Mouse (Mus musculus): ENCODE data around the gene Phtf1. TPM values are rescaled to one million over a fixed set of nuclear protein-coding genes. Genes with fewer than 3 reads are reported as not detected.

Gene Phtf1
- total RNA-seq (2018; cell fraction: chromatin; rRNA removed): 10 to 100 TPM; 24.4 to 98.5 (median 36.3) TPM
- 10 to 100 TPM in 13 of 26 experiments, 1 to 10 TPM in 13; 5.8 to 14.8 (median 10.2) TPM for total RNA-seq (2018; cell fraction: cytosol; rRNA removed)
- total RNA-seq (2018; cell fraction: nucleus; rRNA removed): 10 to 100 TPM in 25 of 26 experiments, 1 to 10 TPM in 1; 7.7 to 78.7 (median 22.0) TPM
- 10.5 to 13.4 TPM (median 13.3 TPM) in 3 replicates for polyA plus RNA-seq (2018)

GRCm38 (mm10) chr3:103967861-103968691, at the start of gene Phtf1:
Phtf1 (plus strand) TSS chr3:103968110.
- 1% methylated on average over 63 of the region's 70 CpGs for WGBS (ENCODE audit: missing documents)
- peaks cover 27% of the 10 kb centered on the region for H3K79me2 ChIP-seq (ENCODE audit: inconsistent target)
- 0 out of 2 replicates have a peak, but pooled peaks cover 9% of the 10 kb centered on the region for H3K36me3 ChIP-seq (ENCODE audit: inconsistent target)
- H3K27ac ChIP-seq: peak within 1 kb of the TSS; percentile 84
- H3K4me3 ChIP-seq (ENCODE audit: inconsistent target): peak within 1 kb of the TSS; percentile 78

DNA sequence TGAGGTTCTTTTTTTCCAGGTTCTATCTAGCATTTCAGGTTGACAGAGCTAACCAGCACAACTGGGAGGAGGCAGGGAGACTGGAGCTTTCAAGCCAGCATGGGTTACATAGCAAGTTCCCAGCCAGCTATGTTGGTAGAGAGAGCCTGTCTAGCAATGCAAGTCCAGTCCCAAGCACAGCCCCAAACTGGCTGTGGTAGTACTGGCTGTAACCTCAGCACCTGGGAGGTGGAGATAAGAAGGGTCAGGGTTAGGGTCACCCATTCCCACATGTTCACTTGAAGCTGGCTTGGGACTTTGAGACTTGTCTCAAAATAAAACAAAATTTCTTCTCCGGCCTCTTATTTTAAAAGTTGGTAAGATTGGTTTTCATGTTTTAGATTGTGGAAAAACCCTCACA, 47.8 kb upstream of the Phtf1 start:
- 77% methylated on average over 1 of the region's 1 CpGs for WGBS (ENCODE audit: missing documents)
- H3K79me2 ChIP-seq (ENCODE audit: inconsistent target): peaks cover 98% of the 10 kb centered on the region
- H3K27ac ChIP-seq: no peak overlapping the region
- no peak overlapping the region for H3K4me3 ChIP-seq (ENCODE audit: inconsistent target)
- H3K36me3 ChIP-seq (ENCODE audit: inconsistent target): no peaks in the 10 kb centered on the region

DNA sequence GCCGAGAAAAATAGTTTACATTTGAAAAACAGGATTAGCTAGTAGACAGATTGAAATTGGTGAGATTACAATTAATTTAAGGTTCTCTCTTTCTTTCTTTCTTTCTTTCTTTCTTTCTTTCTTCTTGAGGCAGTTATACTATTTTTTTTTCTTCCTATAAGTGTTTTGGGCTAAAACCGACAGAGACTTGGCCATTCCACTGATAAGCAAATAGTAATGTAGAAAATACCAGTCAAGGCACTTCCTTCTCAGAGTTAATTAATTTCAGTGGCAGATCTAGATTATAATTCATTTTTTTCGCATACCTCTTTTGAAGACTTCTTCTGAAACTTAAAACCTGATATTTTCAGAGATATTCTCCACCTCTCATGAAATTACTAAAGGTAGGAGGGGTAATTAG, 42.6 kb upstream of the Phtf1 start:
- WGBS (ENCODE audit: missing documents): 94% methylated on average over 3 of the region's 3 CpGs
- peaks cover 4% of the 10 kb centered on the region; the same call in 1 of the 2 replicates for H3K36me3 ChIP-seq (ENCODE audit: inconsistent target)

GRCm38 (mm10) chr3:103927511-103927910, 40.4 kb upstream of the Phtf1 start:
- WGBS (ENCODE audit: missing documents): 11% methylated on average over 6 of the region's 6 CpGs
- H3K27ac ChIP-seq: peak overlapping the region; percentile 31; the same call in 1 of the 2 replicates
- H3K79me2 ChIP-seq (ENCODE audit: inconsistent target): peaks cover 100% of the 10 kb centered on the region
- H3K4me3 ChIP-seq (ENCODE audit: inconsistent target): no peak overlapping the region
- peaks cover 4% of the 10 kb centered on the region; the same call in 1 of the 2 replicates for H3K36me3 ChIP-seq (ENCODE audit: inconsistent target)

More for the DNA sequence above, 42.6 kb upstream of the Phtf1 start:
- no peak overlapping the region for H3K4me3 ChIP-seq (ENCODE audit: inconsistent target)
- H3K27ac ChIP-seq: no peak overlapping the region
- peaks cover 100% of the 10 kb centered on the region for H3K79me2 ChIP-seq (ENCODE audit: inconsistent target)

DNA sequence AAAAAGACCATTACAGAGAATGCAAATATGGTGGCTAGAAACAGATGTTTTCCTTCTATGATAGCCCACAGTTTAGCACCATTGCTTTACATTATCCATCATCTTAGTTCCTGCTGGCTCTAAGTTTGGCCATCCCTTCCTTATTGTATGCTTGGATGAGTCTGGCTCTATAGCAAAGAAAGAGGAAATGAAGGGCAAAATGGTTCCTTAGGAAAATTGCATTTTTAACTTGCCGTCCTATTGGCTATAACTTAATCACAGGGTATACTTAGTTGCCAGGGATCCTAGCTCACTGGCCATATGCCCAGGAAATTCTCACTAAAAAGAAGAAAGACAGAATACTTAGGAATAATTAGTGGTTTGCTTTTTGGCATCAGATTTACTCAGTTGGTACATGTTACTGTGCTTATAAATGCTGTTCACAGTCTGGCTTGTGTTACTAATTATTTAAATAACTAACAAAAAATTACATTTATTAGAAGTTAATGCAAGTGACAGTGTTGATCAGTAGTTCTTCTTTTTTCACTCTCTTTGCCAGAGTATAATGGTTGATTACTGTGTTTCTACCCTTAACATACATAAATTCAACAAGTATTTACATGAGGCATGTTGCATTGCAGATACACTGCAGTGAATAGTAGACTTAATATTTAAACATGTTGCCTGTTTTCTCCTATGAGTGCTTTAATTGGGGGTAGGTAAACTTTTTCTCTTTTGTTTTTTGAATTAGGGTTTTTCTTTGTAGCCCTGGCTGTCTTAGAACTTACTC, 22.9 kb upstream of the Phtf1 start:
- Histone ChIP-seq H3K36me3 (ENCODE audit: inconsistent target) (no peaks in the 10 kb centered on the region), H3K4me3 (ENCODE audit: inconsistent target) (no peak overlapping the region), H3K79me2 (ENCODE audit: inconsistent target) (peaks cover 86% of the 10 kb centered on the region), H3K27ac (no peak overlapping the region)
- 91% methylated on average over 1 of the region's 1 CpGs for WGBS (ENCODE audit: missing documents)

DNA sequence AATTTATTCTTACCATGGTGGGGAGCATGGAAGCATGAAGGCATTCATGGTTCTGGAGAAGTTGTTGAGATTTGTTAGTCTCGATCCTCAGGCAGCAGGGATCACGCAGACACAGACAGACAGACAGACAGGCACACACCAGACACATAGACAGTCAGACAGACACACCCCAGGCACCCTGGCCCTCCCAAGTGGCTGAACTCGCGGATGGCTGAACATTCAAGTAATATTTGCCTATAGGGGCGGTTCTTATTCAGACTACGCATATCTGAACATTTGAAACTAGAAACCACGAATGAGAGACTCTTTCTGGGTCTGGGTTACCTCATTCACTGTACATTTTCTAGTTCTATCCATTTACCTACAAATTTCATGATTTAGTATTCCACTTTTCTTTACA, 19.2 kb upstream of the Phtf1 start:
- peaks cover 96% of the 10 kb centered on the region for H3K79me2 ChIP-seq (ENCODE audit: inconsistent target)
- no peak overlapping the region for H3K27ac ChIP-seq
- WGBS (ENCODE audit: missing documents): 90% methylated on average over 6 of the region's 7 CpGs
- no peak overlapping the region for H3K4me3 ChIP-seq (ENCODE audit: inconsistent target)
- H3K36me3 ChIP-seq (ENCODE audit: inconsistent target): no peaks in the 10 kb centered on the region

- H3K27ac ChIP-seq: no peak overlapping the region
- H3K4me3 ChIP-seq (ENCODE audit: inconsistent target): no peak overlapping the region
- peaks cover 25% of the 10 kb centered on the region for H3K36me3 ChIP-seq (ENCODE audit: inconsistent target)
- H3K79me2 ChIP-seq (ENCODE audit: inconsistent target): peaks cover 8% of the 10 kb centered on the region; the same call in 1 of the 2 replicates
- WGBS (ENCODE audit: missing documents): 93% methylated on average over 3 of the region's 3 CpGs
Observed at GRCm38 (mm10) chr3:103960622-103961021, 7.3 kb upstream of the Phtf1 start.

DNA sequence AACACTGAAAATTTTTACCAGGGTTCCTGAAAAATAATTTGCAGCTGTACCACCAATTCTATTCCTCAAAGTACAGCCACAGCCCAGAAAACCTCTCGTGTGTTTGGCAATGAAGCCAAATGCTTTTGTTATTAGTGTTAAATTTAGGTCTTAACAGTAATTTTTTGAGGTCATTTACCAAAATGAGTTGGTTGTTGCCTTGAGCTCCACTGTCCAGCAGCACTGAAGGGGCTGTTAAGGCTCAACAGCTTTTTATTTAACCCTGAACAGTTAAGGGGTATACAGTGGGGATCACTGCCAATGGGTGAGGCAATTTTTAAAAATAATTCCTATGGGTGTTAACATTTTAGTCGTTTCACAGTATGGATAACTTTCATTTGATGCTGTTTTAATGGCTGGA, 679 bp upstream of the Phtf1 start:
- Histone ChIP-seq H3K27ac (peak overlapping the region; percentile 84), H3K4me3 (ENCODE audit: inconsistent target) (peak overlapping the region; percentile 78), H3K36me3 (ENCODE audit: inconsistent target) (0 out of 2 replicates have a peak, but pooled peaks cover 9% of the 10 kb centered on the region), H3K79me2 (ENCODE audit: inconsistent target) (peaks cover 27% of the 10 kb centered on the region)
- 23% methylated on average over 2 of the region's 2 CpGs for WGBS (ENCODE audit: missing documents)

- Histone ChIP-seq H3K4me3 (ENCODE audit: inconsistent target) (peak overlapping the region; percentile 38), H3K27ac (no peak overlapping the region), H3K36me3 (ENCODE audit: inconsistent target) (0 out of 2 replicates have a peak, but pooled peaks cover 5% of the 10 kb centered on the region), H3K79me2 (ENCODE audit: inconsistent target) (peaks cover 27% of the 10 kb centered on the region)
- 0% methylated on average over 18 of the region's 24 CpGs for WGBS (ENCODE audit: missing documents)
Observed at GRCm38 (mm10) chr3:103968701-103969100, 791 bp downstream of the Phtf1 start.

GRCm38 (mm10) chr3:103971157-103971556, 3.2 kb downstream of the Phtf1 start:
- peaks cover 13% of the 10 kb centered on the region for H3K79me2 ChIP-seq (ENCODE audit: inconsistent target)
- H3K36me3 ChIP-seq (ENCODE audit: inconsistent target): 0 out of 2 replicates have a peak, but pooled peaks cover 5% of the 10 kb centered on the region
- 92% methylated on average over 2 of the region's 2 CpGs for WGBS (ENCODE audit: missing documents)
- no peak overlapping the region for H3K27ac ChIP-seq
- no peak overlapping the region for H3K4me3 ChIP-seq (ENCODE audit: inconsistent target)

GRCm38 (mm10) chr3:103984556-103984955, 16.6 kb downstream of the Phtf1 start:
- WGBS (ENCODE audit: missing documents): 91% methylated on average over 4 of the region's 4 CpGs
- no peak overlapping the region for H3K4me3 ChIP-seq (ENCODE audit: inconsistent target)
- H3K36me3 ChIP-seq (ENCODE audit: inconsistent target): peaks cover 5% of the 10 kb centered on the region; the same call in 1 of the 2 replicates
- H3K79me2 ChIP-seq (ENCODE audit: inconsistent target): no peaks in the 10 kb centered on the region
- H3K27ac ChIP-seq: no peak overlapping the region

DNA sequence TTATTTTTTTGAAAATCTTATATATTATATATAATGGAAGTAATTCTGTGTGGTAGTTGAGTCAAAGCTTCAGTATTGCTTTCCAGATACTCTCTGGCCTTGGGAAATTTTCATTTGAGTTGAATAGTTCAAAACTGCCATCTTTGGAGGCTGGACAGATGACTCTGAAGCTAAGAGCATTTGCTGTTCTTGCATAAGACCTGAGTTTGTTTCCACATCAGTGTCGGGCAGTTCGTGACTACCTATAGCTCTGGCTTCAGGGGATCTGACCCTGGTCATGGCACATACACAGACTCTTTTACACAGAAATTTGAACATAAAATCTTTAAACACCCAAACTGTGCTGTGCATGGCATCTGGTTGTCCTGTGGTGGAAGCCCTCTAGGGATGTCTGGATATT, 17.3 kb downstream of the Phtf1 start:
- WGBS (ENCODE audit: missing documents): 96% methylated on average over 2 of the region's 2 CpGs
- H3K4me3 ChIP-seq (ENCODE audit: inconsistent target): no peak overlapping the region
- no peak overlapping the region for H3K27ac ChIP-seq
- peaks cover 5% of the 10 kb centered on the region; the same call in 1 of the 2 replicates for H3K36me3 ChIP-seq (ENCODE audit: inconsistent target)
- no peaks in the 10 kb centered on the region for H3K79me2 ChIP-seq (ENCODE audit: inconsistent target)

DNA sequence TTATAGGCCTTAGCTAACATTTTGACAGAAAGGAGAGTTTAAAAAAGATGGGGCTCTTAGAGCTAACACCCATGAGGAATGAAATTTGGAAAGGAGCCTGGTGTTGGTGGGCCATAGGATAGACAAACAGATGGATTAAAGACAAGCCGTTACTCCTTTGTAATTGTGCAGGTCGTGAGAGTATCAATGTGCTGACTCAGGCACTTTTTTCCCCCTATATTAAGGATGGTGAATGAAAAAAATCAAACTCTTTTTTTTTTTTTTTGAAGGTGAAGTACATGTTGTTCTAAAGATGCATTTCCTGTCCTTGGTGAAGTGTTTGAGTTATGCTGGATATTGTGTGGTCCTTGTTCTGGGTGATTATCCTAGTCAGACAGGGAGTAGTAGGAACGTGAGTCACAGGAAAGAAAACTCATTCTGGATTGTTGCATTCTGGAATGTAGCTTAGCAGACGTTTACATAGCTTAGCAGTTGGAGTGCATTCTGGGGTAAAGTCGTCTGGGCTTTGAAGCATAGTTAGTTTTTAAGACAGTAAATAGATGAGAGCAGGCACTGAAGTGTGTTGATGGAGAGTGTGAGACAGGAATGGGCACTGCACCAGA, 20.0 kb downstream of the Phtf1 start:
- H3K4me3 ChIP-seq (ENCODE audit: inconsistent target): no peak overlapping the region
- peaks cover 10% of the 10 kb centered on the region; the same call in 1 of the 2 replicates for H3K36me3 ChIP-seq (ENCODE audit: inconsistent target)
- WGBS (ENCODE audit: missing documents): 91% methylated on average over 5 of the region's 5 CpGs
- no peaks in the 10 kb centered on the region for H3K79me2 ChIP-seq (ENCODE audit: inconsistent target)
- H3K27ac ChIP-seq: no peak overlapping the region

DNA sequence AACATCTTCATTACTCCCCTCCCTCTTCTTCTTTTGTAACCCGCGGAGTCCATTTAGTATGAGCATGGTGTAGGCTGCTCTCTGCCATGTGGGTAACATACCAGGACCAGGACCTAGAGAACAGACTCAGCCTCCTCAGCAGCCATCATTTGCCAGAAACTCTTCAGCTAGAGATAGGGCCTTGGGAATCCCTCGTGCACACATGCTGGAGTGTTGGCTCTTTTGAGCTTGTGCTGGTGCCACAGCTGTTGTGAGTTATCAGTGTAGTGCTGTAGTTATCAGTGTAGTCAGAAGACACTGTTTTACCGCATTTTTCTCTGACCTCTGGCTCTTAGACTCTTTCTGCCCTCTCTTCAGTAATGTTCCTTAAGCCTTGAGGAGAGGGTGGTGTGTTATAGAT, 21.4 kb downstream of the Phtf1 start:
- no peak overlapping the region for H3K27ac ChIP-seq
- WGBS (ENCODE audit: missing documents): 94% methylated on average over 4 of the region's 4 CpGs
- peaks cover 13% of the 10 kb centered on the region; the same call in 1 of the 2 replicates for H3K36me3 ChIP-seq (ENCODE audit: inconsistent target)
- no peaks in the 10 kb centered on the region for H3K79me2 ChIP-seq (ENCODE audit: inconsistent target)
- no peak overlapping the region for H3K4me3 ChIP-seq (ENCODE audit: inconsistent target)

Measured in macrophage (primary cell).